Comparison of ENCODE assay signal across 25 mouse cellular contexts in genomic region chr4:4335216-4335615, GRCm38 (mm10).
DNase-seq lines count a peak whose midpoint lies in the region; ATAC-seq and TF ChIP-seq lines count a peak whose summit lies in the region.
"Had no signal": no experiment of that assay in that cellular context is flagged by ENCODE, and none has a peak within 500 bp of the region (broad histone marks: within the 10 kb centered on the region; RNA-seq: fewer than 3 reads in every experiment).

No protein-coding gene starts in this region.

- TF ChIP-seq CTCF in midbrain, postnatal 0 days (IDR thresholded peaks at IDR 0.05), result no peak

- H3K27me3 ChIP-seq in hindbrain, embryonic 15.5 days, result no peaks in the 10 kb centered on the region
- no peaks in the 10 kb centered on the region for H3K27me3 ChIP-seq in hindbrain, embryonic 14.5 days (ENCODE audit: control insufficient read depth, insufficient read depth, low read length)
- H3K27me3 ChIP-seq in midbrain, postnatal 0 days (ENCODE audit: insufficient read depth, low read length), result no peaks in the 10 kb centered on the region
- no peaks in the 10 kb centered on the region for H3K27me3 ChIP-seq in midbrain, embryonic 15.5 days (replicated peaks)
- no peaks in the 10 kb centered on the region for H3K27me3 ChIP-seq in embryonic facial prominence, embryonic 14.5 days (replicated peaks; ENCODE audit: control insufficient read depth, insufficient read depth, low read length)
- H3K27me3 ChIP-seq: CH12.LX; heart, embryonic 12.5 days had no signal

- WGBS in hindbrain, embryonic 15.5 days, result 69% methylated on average over 2 of the region's 2 CpGs
- 64% methylated on average over 2 of the region's 2 CpGs for WGBS in hindbrain, embryonic 14.5 days
- WGBS in midbrain, postnatal 0 days, result 76% methylated on average over 2 of the region's 2 CpGs
- WGBS in midbrain, embryonic 15.5 days, result 79% methylated on average over 2 of the region's 2 CpGs
- 36% methylated on average over 2 of the region's 2 CpGs for WGBS in embryonic facial prominence, embryonic 14.5 days

- H3K4me1 ChIP-seq in hindbrain, embryonic 15.5 days (replicated peaks), result no peaks in the 10 kb centered on the region
- no peaks in the 10 kb centered on the region for H3K4me1 ChIP-seq in hindbrain, embryonic 14.5 days (replicated peaks; ENCODE audit: control insufficient read depth, insufficient read depth, low read length)
- no peaks in the 10 kb centered on the region for H3K4me1 ChIP-seq in midbrain, postnatal 0 days (ENCODE audit: insufficient read depth, low read length)
- H3K4me1 ChIP-seq in midbrain, embryonic 15.5 days, result no peaks in the 10 kb centered on the region
- no peaks in the 10 kb centered on the region for H3K4me1 ChIP-seq in embryonic facial prominence, embryonic 14.5 days (ENCODE audit: control insufficient read depth, insufficient read depth, low read length)
- H3K4me1 ChIP-seq: heart, embryonic 12.5 days; hindbrain, embryonic 10.5 days had no signal

- H3K36me3 ChIP-seq in hindbrain, embryonic 15.5 days, result no peaks in the 10 kb centered on the region
- H3K36me3 ChIP-seq in hindbrain, embryonic 14.5 days (replicated peaks; ENCODE audit: control insufficient read depth, insufficient read depth), result no peaks in the 10 kb centered on the region
- no peaks in the 10 kb centered on the region for H3K36me3 ChIP-seq in midbrain, postnatal 0 days (ENCODE audit: insufficient read depth, low read length)
- no peaks in the 10 kb centered on the region for H3K36me3 ChIP-seq in midbrain, embryonic 15.5 days (replicated peaks)
- H3K36me3 ChIP-seq in embryonic facial prominence, embryonic 14.5 days (ENCODE audit: control insufficient read depth, insufficient read depth, low read length), result no peaks in the 10 kb centered on the region
- H3K36me3 ChIP-seq: G1E; heart, embryonic 12.5 days; hindbrain, embryonic 10.5 days had no signal

- H3K27ac ChIP-seq in hindbrain, embryonic 15.5 days (replicated peaks), result no peak overlapping the region
- H3K27ac ChIP-seq in hindbrain, embryonic 14.5 days, result no peak overlapping the region
- H3K27ac ChIP-seq in midbrain, postnatal 0 days (ENCODE audit: low read depth, low read length), result no peak overlapping the region
- no peak overlapping the region for H3K27ac ChIP-seq in midbrain, embryonic 15.5 days
- peak overlapping the region; percentile 40; the same call in 1 of the 2 replicates for H3K27ac ChIP-seq in embryonic facial prominence, embryonic 14.5 days (replicated peaks; ENCODE audit: low read depth, low read length)
- H3K27ac ChIP-seq: gastrocnemius, adult 2 months; hindbrain, embryonic 10.5 days; macrophage had no signal

- no peaks in the 10 kb centered on the region for H3K9me3 ChIP-seq in hindbrain, embryonic 15.5 days
- H3K9me3 ChIP-seq in hindbrain, embryonic 14.5 days (ENCODE audit: control insufficient read depth, low read length), result no peaks in the 10 kb centered on the region
- no peaks in the 10 kb centered on the region for H3K9me3 ChIP-seq in midbrain, postnatal 0 days (ENCODE audit: low read length)
- H3K9me3 ChIP-seq in midbrain, embryonic 15.5 days, result no peaks in the 10 kb centered on the region
- no peaks in the 10 kb centered on the region for H3K9me3 ChIP-seq in embryonic facial prominence, embryonic 14.5 days (ENCODE audit: control insufficient read depth, low read length)
- H3K9me3 ChIP-seq: G1E; heart, embryonic 12.5 days; hindbrain, embryonic 10.5 days had no signal

- no peak overlapping the region for H3K9ac ChIP-seq in hindbrain, embryonic 15.5 days
- no peak overlapping the region for H3K9ac ChIP-seq in hindbrain, embryonic 14.5 days
- H3K9ac ChIP-seq in midbrain, postnatal 0 days (replicated peaks; ENCODE audit: low read length, poor library complexity, severe bottlenecking), result no peak overlapping the region
- H3K9ac ChIP-seq in midbrain, embryonic 15.5 days, result no peak overlapping the region
- H3K9ac ChIP-seq in embryonic facial prominence, embryonic 14.5 days (ENCODE audit: low read depth, low read length), result no peak overlapping the region
- H3K9ac ChIP-seq: heart, embryonic 12.5 days; liver, postnatal 0 days had no signal

- no peak for DNase-seq in hindbrain, embryonic 14.5 days (ENCODE audit: low spot score)
- DNase-seq in midbrain, postnatal 0 days (ENCODE audit: low spot score), result peak; percentile 5
- peak; percentile 79 for DNase-seq in embryonic facial prominence, embryonic 14.5 days (ENCODE audit: low spot score)
- no peak for DNase-seq in urinary bladder, postnatal 14 days (ENCODE audit: low spot score)
- DNase-seq: adrenal gland, adult 8-10 months; B cell, adult 2 months; cerebellum, adult 8-10 months; gastrocnemius, adult 2 months; heart, postnatal 10 days; kidney, postnatal 36 days; liver, postnatal 0 days; thymus, adult 18-20 months; thymus, postnatal 36 days had no signal

- H3K4me2 ChIP-seq in hindbrain, embryonic 15.5 days, result no peak overlapping the region
- H3K4me2 ChIP-seq in hindbrain, embryonic 14.5 days (replicated peaks), result no peak overlapping the region
- H3K4me2 ChIP-seq in midbrain, postnatal 0 days (ENCODE audit: low read depth, low read length, poor library complexity, severe bottlenecking), result no peak overlapping the region
- no peak overlapping the region for H3K4me2 ChIP-seq in midbrain, embryonic 15.5 days
- no peak overlapping the region for H3K4me2 ChIP-seq in embryonic facial prominence, embryonic 14.5 days (ENCODE audit: low read depth, low read length)
- H3K4me2 ChIP-seq: heart, embryonic 12.5 days; liver, embryonic 11.5 days had no signal

- no peak overlapping the region for H3K4me3 ChIP-seq in hindbrain, embryonic 15.5 days
- no peak overlapping the region for H3K4me3 ChIP-seq in hindbrain, embryonic 14.5 days (replicated peaks; ENCODE audit: low read length)
- no peak overlapping the region for H3K4me3 ChIP-seq in midbrain, postnatal 0 days (ENCODE audit: low read depth, low read length)
- no peak overlapping the region for H3K4me3 ChIP-seq in midbrain, embryonic 15.5 days
- no peak overlapping the region for H3K4me3 ChIP-seq in embryonic facial prominence, embryonic 14.5 days (ENCODE audit: low read depth, low read length)
- H3K4me3 ChIP-seq: gastrocnemius, adult 2 months; heart, embryonic 12.5 days; hindbrain, embryonic 10.5 days had no signal

- peak; percentile 27; the same call in 1 of the 2 replicates for ATAC-seq in hindbrain, embryonic 15.5 days (ENCODE audit: low FRiP score, low read depth)
- ATAC-seq in hindbrain, embryonic 14.5 days (ENCODE audit: low FRiP score), result no peak
- no peak for ATAC-seq in midbrain, postnatal 0 days (ENCODE audit: low FRiP score)
- ATAC-seq in midbrain, embryonic 15.5 days (replicated peaks), result no peak
- peak; percentile 68; the same call in 1 of the 2 replicates for ATAC-seq in embryonic facial prominence, embryonic 14.5 days (ENCODE audit: low read depth)
- ATAC-seq in granulocyte monocyte progenitor cell, adult 5-6 weeks (replicated peaks; ENCODE audit: poor library complexity, severe bottlenecking), result no peak
- ATAC-seq: intestine, postnatal 0 days; liver, postnatal 0 days; lung, postnatal 0 days; midbrain, embryonic 16.5 days had no signal

Comparison
In these comparisons a context has a peak if more than half of its experiments do, and no peak if none do; other contexts are left out.
1. ATAC-seq: peak in hindbrain, embryonic 15.5 days (single experiment) and embryonic facial prominence, embryonic 14.5 days (single experiment); none in hindbrain, embryonic 14.5 days (single experiment), midbrain, postnatal 0 days (single experiment), midbrain, embryonic 15.5 days (single experiment) and granulocyte monocyte progenitor cell, adult 5-6 weeks (single experiment).
2. DNase-seq: peak in midbrain, postnatal 0 days (single experiment) and embryonic facial prominence, embryonic 14.5 days (single experiment); none in hindbrain, embryonic 14.5 days (single experiment) and urinary bladder, postnatal 14 days (single experiment).